Mouse (Mus musculus): ENCODE measurements at regions not wholly inside any gene's neighbourhood (a gene's known extent, or its start where the extent isn't known, plus 50 kb on each side); places are given as distances from the start of the nearest gene placed in this dataset.

GRCm38 (mm10) chr14:58499071-58499470 is 428.7 kb downstream of the Fgf9 start:
- Histone ChIP-seq H3K4me2 (ENCODE audit: low read depth) (no peak overlapping the region), H3K27me3 (ENCODE audit: control insufficient read depth, insufficient read depth, low read length) (no peaks in the 10 kb centered on the region), H3K27ac (no peak overlapping the region), H3K36me3 (replicated peaks; ENCODE audit: control insufficient read depth, insufficient read depth, low read depth) (no peaks in the 10 kb centered on the region), H3K9me3 (ENCODE audit: control insufficient read depth, low read length) (no peaks in the 10 kb centered on the region), H3K9ac (replicated peaks) (no peak overlapping the region), H3K4me3 (ENCODE audit: insufficient read depth in 1 of 2, low read depth in 2 of 2, low read length in 2 of 2) (no peak overlapping the region), H3K4me1 (replicated peaks; ENCODE audit: control insufficient read depth in 2 of 2, insufficient read depth in 2 of 2, low read length in 1 of 2) (no peaks in the 10 kb centered on the region)
- TF ChIP-seq EP300 (IDR thresholded peaks at IDR 0.05; ENCODE audit: low read depth): no peak
- TF ChIP-seq CTCF (IDR thresholded peaks at IDR 0.05; ENCODE audit: low read depth): no peak
- DNase-seq (ENCODE audit: low read depth in 3 of 3, low spot score in 3 of 3) (no peak), ATAC-seq (ENCODE audit: insufficient read depth) (no peak)
- 72% methylated on average over 7 of the region's 7 CpGs for WGBS (ENCODE audit: insufficient replicate concordance)

GRCm38 (mm10) chr14:58496902-58497301 is 426.6 kb downstream of the Fgf9 start:
- Histone ChIP-seq H3K27ac (no peak overlapping the region), H3K27me3 (ENCODE audit: control insufficient read depth, insufficient read depth, low read length) (no peaks in the 10 kb centered on the region), H3K4me2 (ENCODE audit: low read depth) (no peak overlapping the region), H3K9me3 (ENCODE audit: control insufficient read depth, low read length) (no peaks in the 10 kb centered on the region), H3K36me3 (replicated peaks; ENCODE audit: control insufficient read depth, insufficient read depth, low read depth) (no peaks in the 10 kb centered on the region), H3K4me3 (ENCODE audit: insufficient read depth in 1 of 2, low read depth in 2 of 2, low read length in 2 of 2) (no peak overlapping the region), H3K4me1 (replicated peaks; ENCODE audit: control insufficient read depth in 2 of 2, insufficient read depth in 2 of 2, low read length in 1 of 2) (no peaks in the 10 kb centered on the region), H3K9ac (replicated peaks) (no peak overlapping the region)
- DNase-seq (ENCODE audit: low read depth in 3 of 3, low spot score in 3 of 3) (no peak), ATAC-seq (ENCODE audit: insufficient read depth) (no peak)
- 64% methylated on average over 3 of the region's 3 CpGs for WGBS (ENCODE audit: insufficient replicate concordance)
- TF ChIP-seq CTCF (IDR thresholded peaks at IDR 0.05; ENCODE audit: low read depth): no peak
- TF ChIP-seq EP300 (IDR thresholded peaks at IDR 0.05; ENCODE audit: low read depth): no peak

DNA sequence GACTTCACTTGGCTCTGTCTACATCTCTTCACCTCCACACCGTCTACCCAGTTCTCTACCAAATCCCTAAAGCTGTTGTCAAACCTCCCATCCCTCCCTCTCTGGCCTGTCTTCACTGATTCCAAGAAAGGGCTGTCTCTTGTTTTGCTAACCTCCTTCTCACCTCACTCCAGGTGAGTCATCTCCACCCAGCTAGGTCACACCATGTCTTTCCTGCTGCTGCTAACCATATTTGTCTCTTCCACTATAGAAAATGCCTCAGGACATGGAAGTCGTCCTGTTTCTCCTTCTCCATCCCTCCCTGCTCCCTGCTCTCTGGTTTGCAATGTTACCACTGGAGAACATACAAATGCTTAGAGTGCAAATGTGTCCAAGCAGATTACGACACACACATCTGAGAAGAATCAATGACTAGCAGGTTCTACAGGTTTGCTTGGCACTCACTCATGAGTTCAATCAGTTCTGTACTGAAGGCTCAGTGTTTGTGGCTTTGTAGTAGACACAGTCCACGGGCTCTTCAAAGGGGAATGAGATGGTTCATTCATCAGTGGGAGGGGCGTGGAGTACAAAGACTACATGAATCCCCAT is 424.1 kb downstream of the Fgf9 start:
- no peaks in the 10 kb centered on the region for H3K9me3 ChIP-seq (ENCODE audit: control insufficient read depth, low read length)
- ATAC-seq (ENCODE audit: insufficient read depth): no peak
- H3K36me3 ChIP-seq (replicated peaks; ENCODE audit: control insufficient read depth, insufficient read depth, low read depth): no peaks in the 10 kb centered on the region
- DNase-seq (ENCODE audit: low read depth in 3 of 3, low spot score in 3 of 3): no peak
- no peaks in the 10 kb centered on the region for H3K27me3 ChIP-seq (ENCODE audit: control insufficient read depth, insufficient read depth, low read length)
- H3K9ac ChIP-seq (replicated peaks): no peak overlapping the region
- no peak overlapping the region for H3K4me2 ChIP-seq (ENCODE audit: low read depth)
- H3K4me3 ChIP-seq (ENCODE audit: insufficient read depth in 1 of 2, low read depth in 2 of 2, low read length in 2 of 2): no peak overlapping the region
- no peak overlapping the region for H3K27ac ChIP-seq
- TF ChIP-seq CTCF (IDR thresholded peaks at IDR 0.05; ENCODE audit: low read depth) (no peak), EP300 (IDR thresholded peaks at IDR 0.05; ENCODE audit: low read depth) (no peak)
- WGBS (ENCODE audit: insufficient replicate concordance): 44% methylated on average over 5 of the region's 5 CpGs
- H3K4me1 ChIP-seq (replicated peaks; ENCODE audit: control insufficient read depth in 2 of 2, insufficient read depth in 2 of 2, low read length in 1 of 2): no peaks in the 10 kb centered on the region

- no peaks in the 10 kb centered on the region for H3K27me3 ChIP-seq (ENCODE audit: control insufficient read depth, insufficient read depth, low read length)
- WGBS (ENCODE audit: insufficient replicate concordance): 45% methylated on average over 2 of the region's 2 CpGs
- no peak for TF ChIP-seq EP300 (IDR thresholded peaks at IDR 0.05; ENCODE audit: low read depth)
- TF ChIP-seq CTCF (IDR thresholded peaks at IDR 0.05; ENCODE audit: low read depth): no peak
- H3K36me3 ChIP-seq (replicated peaks; ENCODE audit: control insufficient read depth, insufficient read depth, low read depth): no peaks in the 10 kb centered on the region
- no peak overlapping the region for H3K27ac ChIP-seq
- no peaks in the 10 kb centered on the region for H3K4me1 ChIP-seq (replicated peaks; ENCODE audit: control insufficient read depth in 2 of 2, insufficient read depth in 2 of 2, low read length in 1 of 2)
- H3K9ac ChIP-seq (replicated peaks): no peak overlapping the region
- ATAC-seq (ENCODE audit: insufficient read depth) (no peak), DNase-seq (ENCODE audit: low read depth in 3 of 3, low spot score in 3 of 3) (no peak)
- no peak overlapping the region for H3K4me3 ChIP-seq (ENCODE audit: insufficient read depth in 1 of 2, low read depth in 2 of 2, low read length in 2 of 2)
- no peaks in the 10 kb centered on the region for H3K9me3 ChIP-seq (ENCODE audit: control insufficient read depth, low read length)
- no peak overlapping the region for H3K4me2 ChIP-seq (ENCODE audit: low read depth)
These were observed 421.8 kb downstream of the Fgf9 start for GRCm38 (mm10) chr14:58492118-58492517.

DNA sequence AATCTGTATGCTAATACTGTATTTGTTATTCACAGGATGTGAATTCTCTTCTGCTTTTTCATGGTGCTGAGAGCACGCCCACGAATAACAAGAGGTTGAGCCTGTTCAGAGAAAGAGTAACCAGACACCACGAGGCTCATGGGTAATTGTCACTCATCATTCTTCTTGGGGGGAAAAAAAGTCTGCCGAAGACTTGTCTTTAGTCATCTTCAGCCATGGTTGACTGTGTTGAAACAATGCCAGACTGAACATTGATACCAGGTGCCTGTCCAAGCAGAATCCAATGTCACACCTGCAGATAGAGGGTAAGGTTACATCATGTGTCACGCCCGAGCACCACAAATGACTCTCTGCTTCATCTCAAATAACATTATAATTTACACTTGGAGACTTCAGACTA is 418.5 kb downstream of the Fgf9 start:
- Histone ChIP-seq H3K27me3 (ENCODE audit: control insufficient read depth, insufficient read depth, low read length) (no peaks in the 10 kb centered on the region), H3K36me3 (replicated peaks; ENCODE audit: control insufficient read depth, insufficient read depth, low read depth) (no peaks in the 10 kb centered on the region), H3K9ac (replicated peaks) (no peak overlapping the region), H3K9me3 (ENCODE audit: control insufficient read depth, low read length) (no peaks in the 10 kb centered on the region), H3K4me1 (replicated peaks; ENCODE audit: control insufficient read depth in 2 of 2, insufficient read depth in 2 of 2, low read length in 1 of 2) (no peaks in the 10 kb centered on the region), H3K27ac (no peak overlapping the region), H3K4me2 (ENCODE audit: low read depth) (no peak overlapping the region), H3K4me3 (ENCODE audit: insufficient read depth in 1 of 2, low read depth in 2 of 2, low read length in 2 of 2) (no peak overlapping the region)
- TF ChIP-seq CTCF (IDR thresholded peaks at IDR 0.05; ENCODE audit: low read depth) (no peak), EP300 (IDR thresholded peaks at IDR 0.05; ENCODE audit: low read depth) (no peak)
- ATAC-seq (ENCODE audit: insufficient read depth): no peak
- 65% methylated on average over 6 of the region's 6 CpGs for WGBS (ENCODE audit: insufficient replicate concordance)
- no peak for DNase-seq (ENCODE audit: low read depth in 3 of 3, low spot score in 3 of 3)
